Mouse (Mus musculus): ENCODE data around the gene Pygb. TPM values are rescaled to one million over a fixed set of nuclear protein-coding genes. Genes with fewer than 3 reads are reported as not detected.

Pygb gene
- polyA plus RNA-seq, 1 experiment: 123 TPM

GRCm38 (mm10) chr2:150837781-150838180 lies 51.2 kb downstream of the Pygb start:
- DNase-seq (ENCODE audit: extremely low spot score in 1 of 2, low spot score in 1 of 2): no peak

- DNase-seq (ENCODE audit: extremely low spot score in 1 of 2, low spot score in 1 of 2): peak in 1 of 2 experiments; percentile 66
Measured at GRCm38 (mm10) chr2:150839686-150840471, 53.3 kb downstream of the Pygb start.

GRCm38 (mm10) chr2:150841109-150841508 lies 54.6 kb downstream of the Pygb start:
- DNase-seq (ENCODE audit: extremely low spot score in 1 of 2, low spot score in 1 of 2): no peak

- no peak for DNase-seq (ENCODE audit: extremely low spot score in 1 of 2, low spot score in 1 of 2)
Measured at GRCm38 (mm10) chr2:150842049-150842461, 55.5 kb downstream of the Pygb start.

GRCm38 (mm10) chr2:150844798-150845197 lies 58.3 kb downstream of the Pygb start:
- DNase-seq (ENCODE audit: extremely low spot score in 1 of 2, low spot score in 1 of 2): peak; percentile 71 to 73

- no peak for DNase-seq (ENCODE audit: extremely low spot score in 1 of 2, low spot score in 1 of 2)
Measured at GRCm38 (mm10) chr2:150847436-150847995, 61.0 kb downstream of the Pygb start.

GRCm38 (mm10) chr2:150851251-150851650 lies 64.7 kb downstream of the Pygb start:
- no peak for DNase-seq (ENCODE audit: extremely low spot score in 1 of 2, low spot score in 1 of 2)

- DNase-seq (ENCODE audit: extremely low spot score in 1 of 2, low spot score in 1 of 2): no peak
Measured at GRCm38 (mm10) chr2:150855186-150855585, 68.7 kb downstream of the Pygb start.

GRCm38 (mm10) chr2:150858724-150859487 lies 72.4 kb downstream of the Pygb start:
- no peak for DNase-seq (ENCODE audit: extremely low spot score in 1 of 2, low spot score in 1 of 2)

- DNase-seq (ENCODE audit: extremely low spot score in 1 of 2, low spot score in 1 of 2): no peak
Measured at GRCm38 (mm10) chr2:150859709-150860470, 73.4 kb downstream of the Pygb start.

- DNase-seq (ENCODE audit: extremely low spot score in 1 of 2, low spot score in 1 of 2): no peak
Measured at GRCm38 (mm10) chr2:150861128-150861527, 74.6 kb downstream of the Pygb start.

- DNase-seq (ENCODE audit: extremely low spot score in 1 of 2, low spot score in 1 of 2): no peak
Measured at GRCm38 (mm10) chr2:150867021-150867420, 80.5 kb downstream of the Pygb start.

- no peak for DNase-seq (ENCODE audit: extremely low spot score in 1 of 2, low spot score in 1 of 2)
Measured at GRCm38 (mm10) chr2:150869446-150869845, 82.9 kb downstream of the Pygb start.

GRCm38 (mm10) chr2:150874508-150874907 lies 88.0 kb downstream of the Pygb start:
- no peak for DNase-seq (ENCODE audit: extremely low spot score in 1 of 2, low spot score in 1 of 2)

GRCm38 (mm10) chr2:150875226-150875625 lies 88.7 kb downstream of the Pygb start:
- DNase-seq (ENCODE audit: extremely low spot score in 1 of 2, low spot score in 1 of 2): no peak

- DNase-seq (ENCODE audit: extremely low spot score in 1 of 2, low spot score in 1 of 2): no peak
Measured at GRCm38 (mm10) chr2:150877561-150877960, 91.0 kb downstream of the Pygb start.

Other genes with a start within 250 kb of the Pygb start
- 0.48 and 1.1 TPM in 2 replicates for gene Cst7, start 216.3 kb upstream of the Pygb start, polyA plus RNA-seq (2012; rRNA removed)
- 61.2 TPM in 2 replicates for gene Apmap, start 178.2 kb upstream of the Pygb start, polyA plus RNA-seq (2012; rRNA removed)
- gene Acss1, start 118.2 kb upstream of the Pygb start, polyA plus RNA-seq (2012; rRNA removed): 25.3 and 25.9 TPM in 2 replicates
- gene Vsx1, start 97.4 kb upstream of the Pygb start, polyA plus RNA-seq (2012; rRNA removed): 0.15 and 0.16 TPM in 2 replicates
- gene Entpd6, start 37.7 kb upstream of the Pygb start, polyA plus RNA-seq (2012; rRNA removed): 55.0 and 56.5 TPM in 2 replicates
- gene Abhd12, start 118.0 kb downstream of the Pygb start, polyA plus RNA-seq (2012; rRNA removed): 286 and 297 TPM in 2 replicates
- 1.3 and 1.9 TPM in 2 replicates for gene Gins1, start 118.7 kb downstream of the Pygb start, polyA plus RNA-seq (2012; rRNA removed)